Mouse (Mus musculus): ENCODE data around the gene Gstm4.
A peak's percentile ranks its signal among the peaks of the same experiment; 100 is the strongest.
"Not testable (repeated sequence)": the region's sequence is repeated elsewhere in the genome, so short reads cannot be mapped to it uniquely, and the experiment has no call there.

The Gstm4 gene

GRCm38 (mm10) chr3:108070295-108071293 lies 25.9 kb upstream of the Gstm4 start:
- peak; percentile 70 to 79 for DNase-seq (ENCODE audit: low read depth in 2 of 2, low spot score in 2 of 2)

- no peak for DNase-seq (ENCODE audit: low read depth in 2 of 2, low spot score in 2 of 2)
These were observed 24.7 kb upstream of the Gstm4 start for GRCm38 (mm10) chr3:108069231-108069870.

GRCm38 (mm10) chr3:108068826-108069225 lies 24.1 kb upstream of the Gstm4 start:
- DNase-seq (ENCODE audit: low read depth in 2 of 2, low spot score in 2 of 2) = no peak

DNA sequence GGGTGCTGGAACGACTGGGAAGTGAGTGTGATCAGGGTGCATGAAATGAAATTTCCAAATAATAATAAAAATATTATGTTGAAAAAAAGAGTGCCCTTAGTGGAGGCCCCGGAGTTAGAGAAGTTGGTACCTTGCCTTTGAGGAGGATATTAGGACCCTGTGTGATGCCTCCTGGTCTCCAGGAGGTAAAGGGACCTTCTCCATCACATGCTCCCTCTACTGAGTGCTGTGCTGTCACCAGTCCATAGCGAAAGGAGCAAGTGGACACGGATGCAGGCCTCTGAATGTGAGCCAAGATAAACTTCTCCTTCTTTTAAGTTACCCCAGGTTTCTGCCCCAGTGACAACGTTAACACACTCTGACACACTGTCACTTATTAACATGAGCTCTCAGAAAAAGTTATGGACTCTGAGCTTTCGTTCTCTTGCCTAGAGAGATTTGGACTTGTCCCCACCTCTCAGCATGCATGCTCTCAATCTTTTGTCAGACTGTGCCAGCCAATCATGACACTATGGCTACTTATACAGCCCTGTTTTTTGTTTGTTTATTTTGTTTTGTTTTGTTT lies 22.8 kb upstream of the Gstm4 start:
- DNase-seq (ENCODE audit: low read depth in 2 of 2, low spot score in 2 of 2) = no peak

DNA sequence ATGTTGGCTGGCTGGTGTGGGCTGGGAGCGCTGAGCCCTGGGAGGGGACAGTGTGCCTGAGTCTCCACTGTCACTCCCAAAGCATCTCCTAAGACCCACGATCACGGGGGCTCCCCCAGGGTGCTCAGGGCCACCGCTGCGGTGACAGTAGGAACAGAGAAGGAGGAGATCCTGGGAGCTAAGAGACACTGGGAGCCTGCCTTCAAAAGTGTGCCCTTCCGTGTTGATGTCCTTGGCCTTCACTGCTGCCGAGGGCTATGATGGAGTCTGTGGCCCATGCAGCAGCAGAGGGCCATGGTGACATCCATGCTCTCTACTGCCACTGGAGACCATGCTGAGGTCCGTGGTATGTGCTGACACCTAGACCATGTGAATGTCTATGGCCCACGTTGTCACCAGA lies 20.9 kb upstream of the Gstm4 start:
- DNase-seq (ENCODE audit: low read depth in 2 of 2, low spot score in 2 of 2) = no peak

DNA sequence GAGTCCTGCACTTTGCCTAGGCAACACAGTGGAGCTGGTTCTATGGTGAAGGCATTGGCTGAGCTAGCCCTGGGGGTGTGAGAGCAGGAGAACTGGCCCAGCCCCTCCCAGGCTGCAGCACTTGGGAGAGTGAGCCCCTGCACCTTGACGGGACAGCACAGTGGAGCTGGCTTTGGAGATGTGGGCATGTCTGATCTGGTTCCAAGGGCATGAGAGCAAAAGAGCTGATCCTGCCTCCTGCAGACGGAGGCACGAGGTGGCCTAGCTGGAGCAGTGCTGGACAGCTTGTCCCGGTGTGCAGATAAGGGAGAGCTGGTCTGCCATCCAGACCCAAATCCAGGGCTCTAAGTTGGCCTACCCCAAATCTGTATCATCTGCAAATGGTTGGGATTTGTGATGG lies 20.0 kb upstream of the Gstm4 start:
- DNase-seq (ENCODE audit: low read depth in 2 of 2, low spot score in 2 of 2) = no peak

GRCm38 (mm10) chr3:108062648-108063047 lies 18.0 kb upstream of the Gstm4 start:
- no peak for DNase-seq (ENCODE audit: low read depth in 2 of 2, low spot score in 2 of 2)

- peak; percentile 46 to 57 for DNase-seq (ENCODE audit: low read depth in 2 of 2, low spot score in 2 of 2)
These were observed 16.7 kb upstream of the Gstm4 start for GRCm38 (mm10) chr3:108061420-108061819.

- DNase-seq (ENCODE audit: low read depth in 2 of 2, low spot score in 2 of 2) = no peak
These were observed 5.8 kb upstream of the Gstm4 start for GRCm38 (mm10) chr3:108050493-108050892.

- DNase-seq (ENCODE audit: low read depth in 2 of 2, low spot score in 2 of 2) = no peak
These were observed 3.6 kb upstream of the Gstm4 start for GRCm38 (mm10) chr3:108048306-108048705.

- DNase-seq (ENCODE audit: low read depth in 2 of 2, low spot score in 2 of 2) = no peak
These were observed 2.4 kb upstream of the Gstm4 start for GRCm38 (mm10) chr3:108046944-108047655.

- DNase-seq (ENCODE audit: low read depth in 2 of 2, low spot score in 2 of 2) = no peak
These were observed 11.5 kb downstream of the Gstm4 start for GRCm38 (mm10) chr3:108033156-108033555.

- no peak for DNase-seq (ENCODE audit: low read depth in 2 of 2, low spot score in 2 of 2)
These were observed 12.6 kb downstream of the Gstm4 start for GRCm38 (mm10) chr3:108032113-108032512.

- no peak for DNase-seq (ENCODE audit: low read depth in 2 of 2, low spot score in 2 of 2)
These were observed 15.9 kb downstream of the Gstm4 start for GRCm38 (mm10) chr3:108028641-108029365.

- no peak for DNase-seq (ENCODE audit: low read depth in 2 of 2, low spot score in 2 of 2)
These were observed 18.1 kb downstream of the Gstm4 start for GRCm38 (mm10) chr3:108026597-108026996.

DNA sequence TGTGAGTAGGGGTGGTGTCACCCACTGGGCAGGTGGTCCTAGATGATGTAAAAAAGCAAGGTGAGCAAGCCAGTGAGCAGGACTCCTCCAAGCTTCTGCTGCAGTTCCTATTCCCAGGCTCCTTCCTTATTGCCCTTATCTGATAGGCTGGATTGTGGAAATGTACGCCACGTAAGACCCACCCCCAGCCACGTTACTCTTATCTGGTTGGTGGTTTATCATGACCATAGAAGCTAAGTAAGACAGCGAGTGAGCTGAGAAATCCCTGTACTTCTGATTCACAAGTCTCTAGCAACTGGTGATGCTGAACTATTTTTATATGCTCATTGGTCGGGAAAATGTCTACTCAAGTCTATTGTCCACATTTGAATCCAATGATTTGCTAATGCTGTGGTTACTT lies 18.6 kb downstream of the Gstm4 start:
- DNase-seq (ENCODE audit: low read depth in 2 of 2, low spot score in 2 of 2) = no peak

GRCm38 (mm10) chr3:108025318-108025717 lies 19.4 kb downstream of the Gstm4 start:
- DNase-seq (ENCODE audit: low read depth in 2 of 2, low spot score in 2 of 2) = no peak

DNA sequence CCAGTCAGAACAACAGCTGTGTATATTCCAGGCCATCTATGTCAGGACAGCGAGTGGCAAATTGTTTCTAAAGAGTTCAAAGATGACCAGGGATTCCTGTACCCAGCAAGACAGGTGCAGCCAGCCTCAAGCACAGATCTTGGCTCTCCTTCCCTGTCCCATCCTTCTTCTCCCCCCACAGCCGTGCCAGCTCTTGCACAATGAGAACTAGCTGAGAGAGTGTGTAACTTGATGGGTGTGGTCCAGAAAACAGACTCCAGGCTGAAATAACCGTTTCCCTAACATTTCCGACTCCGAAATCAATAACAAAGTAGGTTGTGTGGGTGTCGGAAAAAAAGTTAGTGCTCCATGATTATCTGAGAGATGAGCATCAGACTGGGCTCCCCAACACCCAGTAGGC lies 22.0 kb downstream of the Gstm4 start:
- no peak for DNase-seq (ENCODE audit: low read depth in 2 of 2, low spot score in 2 of 2)

DNA sequence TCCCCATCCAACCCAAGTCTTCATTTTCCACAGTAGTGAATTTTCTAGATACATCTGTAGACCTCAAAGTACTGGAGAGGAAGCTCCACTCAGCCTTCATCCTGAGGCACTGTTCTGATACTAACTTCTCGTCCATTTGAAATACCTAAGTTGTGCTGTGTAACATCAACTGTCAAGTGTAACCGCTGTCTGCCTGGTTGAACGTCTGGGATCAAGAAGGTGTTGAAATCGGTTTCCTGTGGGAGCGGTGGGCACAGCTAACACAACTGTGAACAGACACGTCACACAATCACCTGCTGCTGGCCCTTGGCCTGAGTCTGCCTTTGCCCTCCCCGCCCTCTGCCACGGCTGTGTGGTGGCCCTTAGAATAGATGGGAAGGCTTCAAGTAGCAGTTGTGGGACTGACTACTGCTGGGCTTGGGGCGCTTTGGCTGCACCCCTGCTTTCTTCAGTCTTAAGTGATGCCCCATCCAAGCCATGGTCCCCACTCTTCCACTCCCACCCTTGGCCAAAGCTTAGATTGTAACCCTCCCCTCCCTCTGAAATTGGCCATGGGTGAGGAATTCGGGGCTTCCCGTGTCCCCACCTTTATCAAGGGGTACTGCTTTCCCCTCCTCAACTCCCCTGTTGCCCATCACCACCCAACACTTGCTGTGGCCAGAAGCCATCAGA lies 24.2 kb downstream of the Gstm4 start:
- not testable (repeated sequence) for DNase-seq (ENCODE audit: low read depth in 2 of 2, low spot score in 2 of 2)

- DNase-seq (ENCODE audit: low read depth in 2 of 2, low spot score in 2 of 2) = not testable (repeated sequence)
These were observed 25.5 kb downstream of the Gstm4 start for GRCm38 (mm10) chr3:108019226-108019625.
